Comparison of ENCODE assay signal across 18 mouse cellular contexts in the genomic region with DNA sequence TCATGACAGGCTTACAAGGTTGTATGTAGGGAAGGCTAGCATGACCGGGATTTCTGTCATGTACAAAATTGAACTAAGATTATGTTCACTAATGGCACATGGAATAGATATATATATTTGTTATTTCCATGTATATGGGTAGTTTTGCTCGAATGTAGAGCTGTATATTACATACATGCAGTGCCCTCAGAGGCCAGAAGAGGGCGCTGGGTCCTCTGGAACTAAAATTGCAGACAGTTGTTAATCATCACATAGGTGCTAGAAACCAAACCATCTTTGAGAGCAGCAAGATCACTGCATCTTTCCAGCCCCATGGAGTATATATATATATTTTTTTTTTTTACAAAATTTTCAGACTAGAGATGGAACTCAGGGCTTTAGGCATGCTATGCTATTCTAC. TPM values are rescaled to one million over a fixed set of nuclear protein-coding genes. Genes with fewer than 3 reads are reported as not detected.
A peak's percentile ranks its signal among the peaks of the same experiment; 100 is the strongest.
DNase-seq lines count a peak whose midpoint lies in the region; ATAC-seq and TF ChIP-seq lines count a peak whose summit lies in the region.
"Had no signal": no experiment of that assay in that cellular context is flagged by ENCODE, and none has a peak within 500 bp of the region (broad histone marks: within the 10 kb centered on the region; RNA-seq: fewer than 3 reads in every experiment).

No protein-coding gene starts in this region.

- H3K27me3 ChIP-seq in heart, postnatal 0 days (ENCODE audit: control insufficient read depth, insufficient read depth, low read length): no peaks in the 10 kb centered on the region
- no peaks in the 10 kb centered on the region for H3K27me3 ChIP-seq in splenic B cell, adult 2 months (ENCODE audit: control insufficient read depth, insufficient read depth, low read length, poor library complexity, severe bottlenecking)
- H3K27me3 ChIP-seq: forebrain, embryonic 13.5 days; limb, embryonic 12.5 days had no signal

- WGBS in heart, postnatal 0 days: 51% methylated on average over 3 of the region's 3 CpGs

- no peak overlapping the region for H3K4me3 ChIP-seq in heart, postnatal 0 days (ENCODE audit: low read depth, low read length)
- H3K4me3 ChIP-seq: forebrain, embryonic 13.5 days; limb, embryonic 12.5 days; megakaryocyte, embryonic 14.5 days had no signal

- H3K27ac ChIP-seq in heart, postnatal 0 days (ENCODE audit: low read depth): no peak overlapping the region
- H3K27ac ChIP-seq: forebrain, embryonic 13.5 days; limb, embryonic 12.5 days had no signal

- H3K4me2 ChIP-seq in heart, postnatal 0 days (ENCODE audit: low read depth, low read length): no peak overlapping the region
- H3K4me2 ChIP-seq: forebrain, embryonic 13.5 days; limb, embryonic 12.5 days had no signal

- H3K4me1 ChIP-seq in heart, postnatal 0 days (ENCODE audit: control insufficient read depth, insufficient read depth): no peaks in the 10 kb centered on the region
- H3K4me1 ChIP-seq: forebrain, embryonic 13.5 days; limb, embryonic 12.5 days had no signal

- TF ChIP-seq EP300 in heart, postnatal 0 days (IDR thresholded peaks at IDR 0.05; ENCODE audit: low read depth): no peak

- no peaks in the 10 kb centered on the region; the same call in 1 of the 2 replicates for H3K9me3 ChIP-seq in heart, postnatal 0 days (replicated peaks; ENCODE audit: control insufficient read depth, low read length)
- H3K9me3 ChIP-seq: forebrain, embryonic 13.5 days; limb, embryonic 12.5 days had no signal

- no peaks in the 10 kb centered on the region for H3K36me3 ChIP-seq in heart, postnatal 0 days (replicated peaks; ENCODE audit: control insufficient read depth, insufficient read depth, low read length)
- no peaks in the 10 kb centered on the region; the same call in 1 of the 2 replicates for H3K36me3 ChIP-seq in splenic B cell, adult 2 months (ENCODE audit: control insufficient read depth, insufficient read depth, low read length, poor library complexity, severe bottlenecking)
- H3K36me3 ChIP-seq: limb, embryonic 12.5 days had no signal

- no peak for ATAC-seq in heart, postnatal 0 days (ENCODE audit: insufficient read depth, low read depth)
- ATAC-seq: forebrain, embryonic 13.5 days; inflammation-experienced regulatory T-cells, adult 6 months had no signal

- H3K9ac ChIP-seq in heart, postnatal 0 days (replicated peaks; ENCODE audit: low read depth, low read length): no peak overlapping the region
- H3K9ac ChIP-seq: forebrain, embryonic 13.5 days; limb, embryonic 12.5 days had no signal

- DNase-seq in heart, postnatal 0 days (ENCODE audit: low spot score): no peak
- no peak for DNase-seq in heart, adult 18-20 months
- peak; percentile 42 for DNase-seq in lung, postnatal 36 days
- DNase-seq in lung, postnatal 4 days: no peak
- peak; percentile 51 for DNase-seq in NIH3T3 (ENCODE audit: low read depth)
- peak; percentile 62 for DNase-seq in splenic B cell, adult 2 months (ENCODE audit: low read depth, low spot score)
- no peak for DNase-seq in cerebellum, adult 18-20 months
- no peak for DNase-seq in cerebellum, postnatal 10 days
- DNase-seq: adrenal gland, postnatal 10 days; cerebellum, adult 8-10 months; gastrocnemius, postnatal 36 days; right cerebral cortex, postnatal 14 days had no signal

- peak; percentile 35 for TF ChIP-seq CTCF in heart, postnatal 0 days (IDR thresholded peaks at IDR 0.05; ENCODE audit: low read depth)

RNA-seq across cellular contexts. Expression of gene Pltp, which starts 11.7 kb away (rescaled TPM):
- total RNA-seq in heart, postnatal 0 days (2014; rRNA removed; ENCODE audit: low replicate concordance): 7.7 and 10.4 TPM in 2 replicates
- 8.3 and 8.6 TPM in 2 replicates for polyA plus RNA-seq in heart, postnatal 0 days (2015; fragmentation: Nextera tagmentation; extraction: Ambion mirVana)
- 10 to 100 TPM; 37.7 to 39.3 TPM for total RNA-seq in heart, adult 18-20 months (2021)

RNA-seq across cellular contexts. Expression of gene Neurl2, which starts 12.5 kb away (rescaled TPM):
- 57.1 and 103 TPM in 2 replicates for total RNA-seq in heart, postnatal 0 days (2014; rRNA removed; ENCODE audit: low replicate concordance)
- polyA plus RNA-seq in heart, postnatal 0 days (2015; fragmentation: Nextera tagmentation; extraction: Ambion mirVana): 68.4 and 76.5 TPM in 2 replicates
- 10 to 100 TPM; 50.5 to 55.8 TPM for total RNA-seq in heart, adult 18-20 months (2021)

RNA-seq across cellular contexts. Expression of gene Ctsa, which starts 13.1 kb away (rescaled TPM):
- total RNA-seq in heart, postnatal 0 days (2014; rRNA removed; ENCODE audit: low replicate concordance): 259 and 263 TPM in 2 replicates
- polyA plus RNA-seq in heart, postnatal 0 days (2015; fragmentation: Nextera tagmentation; extraction: Ambion mirVana): 133 and 134 TPM in 2 replicates
- 10 to 100 TPM; 80.8 to 98.1 TPM for total RNA-seq in heart, adult 18-20 months (2021)

RNA-seq across cellular contexts. Expression of gene Spata25, which starts 17.4 kb away (rescaled TPM):
- not detected in 2 replicates for total RNA-seq in heart, postnatal 0 days (2014; rRNA removed; ENCODE audit: low replicate concordance)
- not detected in 2 replicates for polyA plus RNA-seq in heart, postnatal 0 days (2015; fragmentation: Nextera tagmentation; extraction: Ambion mirVana)
- under 1 TPM; 0.67 to 0.75 TPM for total RNA-seq in heart, adult 18-20 months (2021)
- total RNA-seq: adrenal gland, postnatal 10 days had no signal
- polyA plus RNA-seq: forebrain, embryonic 13.5 days; inflammation-experienced regulatory T-cells, adult 6 months; limb, embryonic 12.5 days; neural tube, embryonic 11.5 days; stomach, embryonic 14.5 days had no signal

RNA-seq across cellular contexts. Expression of gene Zswim1, which starts 23.3 kb away (rescaled TPM):
- 5.4 TPM in 2 replicates for total RNA-seq in heart, postnatal 0 days (2014; rRNA removed; ENCODE audit: low replicate concordance)
- polyA plus RNA-seq in heart, postnatal 0 days (2015; fragmentation: Nextera tagmentation; extraction: Ambion mirVana): 7.0 and 7.4 TPM in 2 replicates
- 1 to 10 TPM; 3.8 to 3.9 TPM for total RNA-seq in heart, adult 18-20 months (2021)

Comparison
In these comparisons a context has a peak if more than half of its experiments do, and no peak if none do; other contexts are left out.
1. DNase-seq: peak in lung, postnatal 36 days (single experiment), NIH3T3 (single experiment) and splenic B cell, adult 2 months (single experiment); none in heart, postnatal 0 days (single experiment), heart, adult 18-20 months (0 of 2), lung, postnatal 4 days (0 of 2), cerebellum, adult 18-20 months (0 of 2) and cerebellum, postnatal 10 days (0 of 2).